Mouse (Mus musculus): ENCODE results near the gene Faim.

GRCm38 (mm10) chr9:98965084-98965483 lies 21.1 kb upstream of the Faim start:
- TF ChIP-seq EP300 (optimal IDR thresholded peaks at IDR 0.05) = no peak
- peak; percentile 73 for TF ChIP-seq CTCF (IDR thresholded peaks at IDR 0.05; ENCODE audit: low read depth)

All from stomach, postnatal 0 days (tissue).